Mouse (Mus musculus) limb, embryonic 14.5 days (tissue): Measurements from ENCODE around the gene Btbd2. TPM values are rescaled to one million over a fixed set of nuclear protein-coding genes. Genes with fewer than 3 reads are reported as not detected.

Source experiments
- ATAC-seq: fragments of 200-750 bp; cut with Nextera tagmentation; 2 replicates; pipeline ENCODE4 v1.8.0; 2017; ENCODE audit warnings: low read depth, moderate number of reproducible peaks, moderate TSS enrichment; ENCODE audit not compliant: low FRiP score
- DNase-seq: peaks from one replicate; pipeline ENCODE4 v3.0.0-alpha.2; 2015; ENCODE audit warnings: low spot score
- H3K27ac ChIP-seq: fragments of 300-500 bp; sonication (generic); replicated peaks from 2 replicates; pipeline ENCODE4 v1.5.1; 2014; ENCODE audit warnings: low read depth, mild to moderate bottlenecking, low read length, moderate library complexity, mixed read lengths
- H3K27me3 ChIP-seq: fragments of 300-500 bp; sonication (generic); 2 replicates; pipeline ENCODE4 v1.6.1; 2014; ENCODE audit warnings: low read length, mixed read lengths; ENCODE audit not compliant: control insufficient read depth, insufficient read depth
- H3K36me3 ChIP-seq: fragments of 300-500 bp; sonication (generic); 2 replicates; pipeline ENCODE4 v1.6.1; 2014; ENCODE audit warnings: mild to moderate bottlenecking, low read length, moderate library complexity, mixed read lengths; ENCODE audit not compliant: control insufficient read depth, insufficient read depth
- H3K4me1 ChIP-seq: fragments of 300-500 bp; sonication (generic); 2 replicates; pipeline ENCODE4 v1.6.1; 2014; ENCODE audit warnings: antibody characterized with exemption, low read length, mixed read lengths; ENCODE audit not compliant: control insufficient read depth, insufficient read depth
- H3K4me2 ChIP-seq: fragments of 300-500 bp; sonication (generic); replicated peaks from 2 replicates; pipeline ENCODE4 v1.6.1; 2014; ENCODE audit warnings: low read depth, mild to moderate bottlenecking, low read length, moderate library complexity; ENCODE audit not compliant: severe bottlenecking
- H3K4me3 ChIP-seq: fragments of 300-500 bp; sonication (generic); replicated peaks from 2 replicates; pipeline ENCODE4 v1.5.1; 2014; ENCODE audit warnings: low read length
- H3K9ac ChIP-seq: fragments of 300-500 bp; sonication (generic); 2 replicates; pipeline ENCODE4 v1.6.1; 2014; ENCODE audit warnings: mild to moderate bottlenecking, low read depth, low read length, moderate library complexity; ENCODE audit not compliant: severe bottlenecking
- H3K9me3 ChIP-seq: fragments of 300-500 bp; sonication (generic); 2 replicates; pipeline ENCODE4 v1.6.1; 2016; ENCODE audit warnings: low read length; ENCODE audit not compliant: control insufficient read depth
- POLR2A ChIP-seq: fragments of 200-500 bp; IDR thresholded peaks from 2 replicates; pipeline ENCODE4 v1.8.0; 2012; ENCODE audit warnings: inconsistent platforms, mild to moderate bottlenecking, moderate library complexity, borderline replicate concordance; ENCODE audit not compliant: insufficient read depth, insufficient read length; ENCODE audit errors: extremely low read depth
- WGBS: fragments of 180-500 bp; shearing (Covaris S2); extraction: QIAGEN DNeasy Blood & Tissue Kit; methylation state at CpG from one replicate; pipeline ENCODE4 v1.1.7; 2014; 5-methylcytosine and 5-hydroxymethylcytosine counted together
- polyA plus RNA-seq, 2 experiments: library from polyadenylated mRNA; depleted of rRNA in 1 of 2; stranded (reverse) in 1 of 2; unstranded in 1 of 2; fragments of >200 nt; fragmentation: Nextera tagmentation in 1 of 2; extraction: Ambion mirVana in 1 of 2; gene quantifications; 2 replicates each; pipeline versions ENCODE4 v1.2.1 to v1.2.3; 2012 to 2014

Gene Btbd2
- polyA plus RNA-seq, 2 experiments = 78.0 to 87.8 TPM

DNA sequence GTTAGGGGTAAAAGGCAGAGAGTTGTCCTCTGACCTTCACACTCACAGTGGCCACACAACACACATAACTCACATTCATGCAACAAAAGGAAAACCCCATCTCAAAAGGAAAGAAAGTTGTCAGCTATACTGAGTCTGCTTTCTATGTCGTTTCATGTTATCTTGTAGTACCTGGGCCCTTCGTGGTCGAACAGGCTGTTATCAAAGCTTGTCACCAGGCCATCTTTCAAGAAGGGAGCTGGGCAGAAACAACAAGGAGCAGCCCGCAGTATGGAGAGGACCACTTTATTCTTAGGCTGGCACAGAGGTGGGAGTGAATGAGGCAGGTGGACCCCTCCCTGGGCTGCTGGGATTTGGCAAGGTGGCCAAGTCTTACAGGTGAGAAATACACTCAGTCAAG lies 28.1 kb upstream of the Btbd2 start:
- H3K4me2 ChIP-seq = no peak overlapping the region
- DNase-seq (no peak), ATAC-seq (no peak)
- H3K36me3 ChIP-seq = peaks cover 64% of the 10 kb centered on the region
- H3K27ac ChIP-seq = no peak overlapping the region
- no peak overlapping the region for H3K9ac ChIP-seq
- no peaks in the 10 kb centered on the region for H3K9me3 ChIP-seq
- no peaks in the 10 kb centered on the region for H3K4me1 ChIP-seq
- TF ChIP-seq POLR2A = no peak
- no peaks in the 10 kb centered on the region for H3K27me3 ChIP-seq
- WGBS = 91% methylated on average over 4 of the region's 4 CpGs
- no peak overlapping the region for H3K4me3 ChIP-seq

DNA sequence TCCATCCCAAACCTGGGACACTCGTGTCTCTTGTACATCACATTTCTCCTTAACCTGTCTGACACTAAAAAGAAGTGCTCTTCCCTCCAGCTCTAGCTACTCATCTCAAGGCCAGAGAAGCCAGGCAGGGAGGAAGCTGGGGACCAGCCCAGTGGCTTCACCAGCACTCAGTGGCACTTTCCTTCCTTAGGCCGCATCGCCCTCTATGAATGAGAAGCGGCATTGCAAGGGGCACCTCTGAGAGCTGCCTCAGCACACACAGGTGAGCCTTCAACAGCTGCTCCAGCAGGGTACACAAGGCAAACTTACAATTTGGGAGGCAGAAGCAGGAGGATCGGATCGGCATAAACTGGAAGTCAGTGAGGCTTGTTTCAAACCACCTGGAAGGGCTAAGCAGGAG lies 27.3 kb upstream of the Btbd2 start:
- H3K9ac ChIP-seq = no peak overlapping the region
- H3K4me1 ChIP-seq = peaks cover 5% of the 10 kb centered on the region
- no peak overlapping the region for H3K4me3 ChIP-seq
- no peaks in the 10 kb centered on the region for H3K9me3 ChIP-seq
- no peaks in the 10 kb centered on the region for H3K27me3 ChIP-seq
- H3K4me2 ChIP-seq = no peak overlapping the region
- WGBS = 61% methylated on average over 6 of the region's 6 CpGs
- H3K27ac ChIP-seq = no peak overlapping the region
- peaks cover 56% of the 10 kb centered on the region for H3K36me3 ChIP-seq
- ATAC-seq (no peak), DNase-seq (no peak)
- TF ChIP-seq POLR2A = no peak

DNA sequence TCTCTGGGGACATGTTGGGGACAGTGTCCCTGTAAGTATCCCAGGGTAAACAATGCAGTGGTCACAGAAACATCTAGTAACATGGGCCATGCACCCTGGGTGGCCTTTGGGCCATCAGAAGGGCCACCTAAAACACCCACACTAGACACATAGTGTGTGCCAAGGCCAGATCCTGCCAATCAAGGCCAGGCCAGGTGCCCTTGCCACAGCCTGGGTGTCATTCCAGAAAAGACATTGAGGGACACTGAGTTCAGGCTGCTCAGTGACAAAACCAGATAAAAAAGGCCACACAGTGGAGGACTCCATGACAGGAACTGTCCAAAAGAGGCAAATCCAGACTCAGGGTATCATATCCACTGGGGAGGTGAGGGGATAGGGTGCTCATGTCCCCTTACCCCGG lies 26.8 kb upstream of the Btbd2 start:
- H3K4me2 ChIP-seq = no peak overlapping the region
- no peak for ATAC-seq
- no peak overlapping the region for H3K9ac ChIP-seq
- H3K9me3 ChIP-seq = no peaks in the 10 kb centered on the region
- H3K27ac ChIP-seq = no peak overlapping the region
- H3K4me3 ChIP-seq = no peak overlapping the region
- 89% methylated on average over 1 of the region's 1 CpGs for WGBS
- no peaks in the 10 kb centered on the region for H3K27me3 ChIP-seq
- peaks cover 11% of the 10 kb centered on the region for H3K4me1 ChIP-seq
- no peak for TF ChIP-seq POLR2A
- H3K36me3 ChIP-seq = peaks cover 50% of the 10 kb centered on the region
- no peak for DNase-seq

DNA sequence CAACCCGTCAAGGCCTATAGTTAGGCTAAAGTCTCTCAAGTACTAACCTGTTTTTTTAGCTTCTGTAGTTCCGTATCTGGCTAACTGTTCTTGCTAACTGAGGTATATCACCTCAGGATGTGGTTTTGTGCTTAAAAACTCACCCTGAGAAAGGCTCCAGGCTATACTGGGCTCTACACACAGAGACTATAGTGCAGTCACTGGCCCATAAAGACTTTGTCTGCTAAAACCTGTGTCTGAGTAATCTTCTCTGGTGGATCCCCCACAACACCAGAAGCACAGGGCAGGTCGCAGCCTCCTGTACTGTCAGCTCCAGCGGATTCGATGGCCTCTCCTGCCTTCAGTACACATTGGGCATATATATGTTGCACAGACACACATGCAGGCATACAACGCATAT lies 25.1 kb upstream of the Btbd2 start:
- no peak for DNase-seq
- H3K4me2 ChIP-seq = no peak overlapping the region
- no peak overlapping the region for H3K4me3 ChIP-seq
- H3K9me3 ChIP-seq = no peaks in the 10 kb centered on the region
- H3K36me3 ChIP-seq = peaks cover 36% of the 10 kb centered on the region
- H3K27ac ChIP-seq = no peak overlapping the region
- 91% methylated on average over 6 of the region's 6 CpGs for WGBS
- no peaks in the 10 kb centered on the region for H3K27me3 ChIP-seq
- peaks cover 27% of the 10 kb centered on the region for H3K4me1 ChIP-seq
- no peak overlapping the region for H3K9ac ChIP-seq
- no peak for ATAC-seq
- no peak for TF ChIP-seq POLR2A

DNA sequence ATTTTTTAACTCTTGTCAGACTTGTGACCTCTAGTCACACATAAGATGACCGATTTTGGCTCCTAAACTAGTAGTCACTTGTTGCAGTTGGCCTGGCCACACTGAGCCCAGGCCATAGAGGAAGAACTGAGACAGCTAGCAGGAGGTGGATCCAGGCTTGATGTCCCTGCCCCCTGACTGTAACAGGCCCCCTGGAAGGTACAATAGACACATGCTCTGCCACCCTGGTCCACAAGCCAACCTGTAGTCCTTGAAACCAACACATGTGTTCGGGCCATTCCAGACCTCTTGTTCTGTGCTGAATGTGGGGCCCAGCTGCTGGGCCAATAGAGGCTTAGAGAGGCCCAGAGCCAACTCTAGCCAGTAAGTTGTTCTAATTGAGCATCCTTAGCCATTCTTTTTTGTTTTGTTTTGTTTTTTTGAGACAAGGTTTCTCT lies 23.4 kb upstream of the Btbd2 start:
- peaks cover 19% of the 10 kb centered on the region for H3K36me3 ChIP-seq
- H3K4me2 ChIP-seq = no peak overlapping the region
- no peak for ATAC-seq
- no peaks in the 10 kb centered on the region for H3K9me3 ChIP-seq
- H3K9ac ChIP-seq = 0 out of 2 replicates have a peak overlapping the region, but pooled peaks have one; percentile 12
- DNase-seq = no peak
- no peaks in the 10 kb centered on the region for H3K27me3 ChIP-seq
- no peak overlapping the region for H3K4me3 ChIP-seq
- H3K4me1 ChIP-seq = peaks cover 29% of the 10 kb centered on the region
- no peak for TF ChIP-seq POLR2A
- WGBS = 80% methylated on average over 2 of the region's 2 CpGs
- no peak overlapping the region for H3K27ac ChIP-seq
